Mouse (Mus musculus): ENCODE measurements around the gene Pigc. TPM values are rescaled to one million over a fixed set of nuclear protein-coding genes. Genes with fewer than 3 reads are reported as not detected.

The Pigc gene
- total and polyA plus RNA-seq, 3 experiments: 11.3 to 11.6 (median 11.5) TPM

DNA sequence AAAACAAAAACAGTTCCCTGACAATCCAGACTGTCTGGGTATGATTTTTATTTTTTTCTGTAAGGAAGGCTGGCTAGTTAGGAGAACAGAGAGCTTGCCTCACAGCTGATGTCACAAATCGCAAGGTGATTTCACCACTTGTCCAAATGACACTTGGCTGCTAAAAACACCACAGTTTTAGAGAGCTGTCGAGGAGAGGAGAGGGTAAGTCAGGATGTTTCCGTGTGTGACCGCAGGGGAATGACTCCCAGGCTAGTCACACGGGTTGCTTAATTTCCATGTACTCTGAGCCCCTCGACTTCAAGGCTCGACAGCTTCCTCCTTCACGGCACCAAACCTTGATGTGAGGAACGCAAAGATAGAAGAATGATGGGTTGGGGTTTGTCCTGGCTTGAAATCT lies 37.1 kb downstream of the Pigc start:
- no peak overlapping the region for H3K4me3 ChIP-seq
- no peak for TF ChIP-seq CTCF (IDR thresholded peaks at IDR 0.05)
- no peak for TF ChIP-seq POLR2A (IDR thresholded peaks at IDR 0.05; ENCODE audit: insufficient read depth, low read depth, low read length)
- TF ChIP-seq EP300 (IDR thresholded peaks at IDR 0.05; ENCODE audit: insufficient read depth, low read depth, low read length): no peak
- no peak overlapping the region for H3K9ac ChIP-seq (ENCODE audit: low read depth, low read length)
- 81% methylated on average over 9 of the region's 9 CpGs for WGBS
- H3K79me2 ChIP-seq (replicated peaks; ENCODE audit: control insufficient read depth, insufficient read depth, low read length): no peaks in the 10 kb centered on the region
- no peaks in the 10 kb centered on the region for H3K27me3 ChIP-seq (ENCODE audit: control insufficient read depth, insufficient read depth, low read length)
- H3K4me1 ChIP-seq (ENCODE audit: control insufficient read depth, insufficient read depth, low read length): peaks cover 8% of the 10 kb centered on the region
- peak overlapping the region; percentile 71; the same call in 1 of the 2 replicates for H3K27ac ChIP-seq
- DNase-seq: no peak
- H3K36me3 ChIP-seq (ENCODE audit: control insufficient read depth, insufficient read depth, low read length): no peaks in the 10 kb centered on the region
- intact Hi-C loops (cut with DNase I): loop anchor here (10.0 kb wide), 1 partner anchor 269 kb away; no protein-coding TSS in a partner anchor

DNA sequence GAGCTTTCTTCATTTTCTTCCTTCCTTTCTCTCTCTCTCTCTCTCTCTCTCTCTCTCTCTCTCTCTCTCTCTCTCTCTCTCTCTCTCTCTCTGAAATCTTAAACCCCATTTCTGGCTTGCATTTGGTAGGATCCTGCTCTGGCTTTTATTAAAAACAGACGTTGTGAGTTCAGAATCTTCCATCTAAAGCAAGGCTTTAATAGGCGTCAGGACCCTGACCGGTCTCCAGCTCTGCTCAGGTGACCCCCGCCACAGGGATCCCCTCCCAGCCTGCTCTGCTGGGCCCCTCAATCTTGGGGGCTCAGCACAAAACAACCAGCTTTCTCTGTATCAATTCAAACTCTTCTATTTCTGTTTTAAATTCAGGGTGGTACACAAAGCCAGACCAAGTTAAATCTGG lies 39.2 kb downstream of the Pigc start:
- no peak overlapping the region for H3K9ac ChIP-seq (ENCODE audit: low read depth, low read length)
- peaks cover 8% of the 10 kb centered on the region for H3K4me1 ChIP-seq (ENCODE audit: control insufficient read depth, insufficient read depth, low read length)
- no peaks in the 10 kb centered on the region for H3K27me3 ChIP-seq (ENCODE audit: control insufficient read depth, insufficient read depth, low read length)

GRCm38 (mm10) chr1:162008631-162009067 lies 39.7 kb downstream of the Pigc start:
- no peaks in the 10 kb centered on the region for H3K36me3 ChIP-seq (ENCODE audit: control insufficient read depth, insufficient read depth, low read length)
- H3K79me2 ChIP-seq (replicated peaks; ENCODE audit: control insufficient read depth, insufficient read depth, low read length): no peaks in the 10 kb centered on the region
- H3K9ac ChIP-seq (ENCODE audit: low read depth, low read length): no peak overlapping the region
- WGBS: 36% methylated on average over 8 of the region's 8 CpGs
- TF ChIP-seq POLR2A (IDR thresholded peaks at IDR 0.05; ENCODE audit: insufficient read depth, low read depth, low read length) (no peak), CTCF (IDR thresholded peaks at IDR 0.05) (no peak), EP300 (IDR thresholded peaks at IDR 0.05; ENCODE audit: insufficient read depth, low read depth, low read length) (no peak)
- no peaks in the 10 kb centered on the region for H3K27me3 ChIP-seq (ENCODE audit: control insufficient read depth, insufficient read depth, low read length)
- H3K4me3 ChIP-seq: no peak overlapping the region
- H3K4me1 ChIP-seq (ENCODE audit: control insufficient read depth, insufficient read depth, low read length): peaks cover 8% of the 10 kb centered on the region
- peak in 1 of 2 experiments; percentile 13 for DNase-seq
- intact Hi-C loops (cut with DNase I): loop anchor here (10.0 kb wide), 1 partner anchor 266 kb away; no protein-coding TSS in a partner anchor
- H3K27ac ChIP-seq: peak overlapping the region; percentile 28

More for the DNA sequence above, 39.2 kb downstream of the Pigc start:
- Histone ChIP-seq H3K4me3 (no peak overlapping the region), H3K36me3 (ENCODE audit: control insufficient read depth, insufficient read depth, low read length) (no peaks in the 10 kb centered on the region), H3K79me2 (replicated peaks; ENCODE audit: control insufficient read depth, insufficient read depth, low read length) (no peaks in the 10 kb centered on the region), H3K27ac (no peak overlapping the region; the same call in 1 of the 2 replicates)
- intact Hi-C loops (cut with DNase I): loop anchor here (10.0 kb wide), 1 partner anchor 267 kb away; no protein-coding TSS in a partner anchor
- TF ChIP-seq POLR2A (IDR thresholded peaks at IDR 0.05; ENCODE audit: insufficient read depth, low read depth, low read length) (no peak), CTCF (IDR thresholded peaks at IDR 0.05) (no peak), EP300 (IDR thresholded peaks at IDR 0.05; ENCODE audit: insufficient read depth, low read depth, low read length) (no peak)
- WGBS: 78% methylated on average over 4 of the region's 4 CpGs
- no peak for DNase-seq

- no peaks in the 10 kb centered on the region for H3K36me3 ChIP-seq (ENCODE audit: control insufficient read depth, insufficient read depth, low read length)
- no peak overlapping the region for H3K9ac ChIP-seq (ENCODE audit: low read depth, low read length)
- 74% methylated on average over 8 of the region's 8 CpGs for WGBS
- H3K27me3 ChIP-seq (ENCODE audit: control insufficient read depth, insufficient read depth, low read length): no peaks in the 10 kb centered on the region
- no peak overlapping the region for H3K27ac ChIP-seq
- TF ChIP-seq CTCF (IDR thresholded peaks at IDR 0.05) (no peak), POLR2A (IDR thresholded peaks at IDR 0.05; ENCODE audit: insufficient read depth, low read depth, low read length) (no peak), EP300 (IDR thresholded peaks at IDR 0.05; ENCODE audit: insufficient read depth, low read depth, low read length) (no peak)
- DNase-seq: no peak
- no peaks in the 10 kb centered on the region for H3K79me2 ChIP-seq (replicated peaks; ENCODE audit: control insufficient read depth, insufficient read depth, low read length)
- intact Hi-C loops (cut with DNase I): loop anchor here (10.0 kb wide), 1 partner anchor 266 kb away; no protein-coding TSS in a partner anchor
- no peak overlapping the region for H3K4me3 ChIP-seq
- H3K4me1 ChIP-seq (ENCODE audit: control insufficient read depth, insufficient read depth, low read length): peaks cover 6% of the 10 kb centered on the region
Measured at GRCm38 (mm10) chr1:162009086-162009485, 40.1 kb downstream of the Pigc start.

- no peaks in the 10 kb centered on the region for H3K27me3 ChIP-seq (ENCODE audit: control insufficient read depth, insufficient read depth, low read length)
- no peak for TF ChIP-seq POLR2A (IDR thresholded peaks at IDR 0.05; ENCODE audit: insufficient read depth, low read depth, low read length)
- no peak for TF ChIP-seq EP300 (IDR thresholded peaks at IDR 0.05; ENCODE audit: insufficient read depth, low read depth, low read length)
- TF ChIP-seq CTCF (IDR thresholded peaks at IDR 0.05): no peak
- no peaks in the 10 kb centered on the region for H3K79me2 ChIP-seq (replicated peaks; ENCODE audit: control insufficient read depth, insufficient read depth, low read length)
- intact Hi-C loops (cut with DNase I): no loop called here
- no peaks in the 10 kb centered on the region for H3K36me3 ChIP-seq (ENCODE audit: control insufficient read depth, insufficient read depth, low read length)
- no peaks in the 10 kb centered on the region; the same call in 1 of the 2 replicates for H3K4me1 ChIP-seq (ENCODE audit: control insufficient read depth, insufficient read depth, low read length)
- H3K9ac ChIP-seq (ENCODE audit: low read depth, low read length): no peak overlapping the region
- H3K27ac ChIP-seq: no peak overlapping the region
- 42% methylated on average over 16 of the region's 16 CpGs for WGBS
- no peak for DNase-seq
- no peak overlapping the region for H3K4me3 ChIP-seq
Measured at GRCm38 (mm10) chr1:162011523-162012245, 42.7 kb downstream of the Pigc start.

DNA sequence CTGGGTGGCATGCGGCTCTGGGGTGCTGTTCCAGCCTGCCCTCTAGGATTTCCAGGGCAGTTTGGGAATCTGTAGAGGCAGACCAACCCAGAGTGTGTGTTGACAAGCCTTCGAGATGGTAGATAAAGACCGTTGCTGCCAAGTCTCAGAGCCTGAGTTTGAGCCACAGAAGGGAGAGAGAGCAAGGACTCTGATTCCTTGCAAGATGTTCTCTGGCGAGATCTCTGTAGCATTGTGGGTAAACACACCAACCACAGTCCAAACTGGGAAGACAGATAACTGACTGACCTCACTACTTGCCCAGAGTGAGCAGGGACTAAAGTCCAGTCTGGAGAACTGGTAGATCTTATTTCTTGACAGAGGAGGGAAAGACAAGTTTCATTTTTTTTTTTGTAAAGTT lies 44.6 kb downstream of the Pigc start:
- no peak overlapping the region for H3K27ac ChIP-seq
- TF ChIP-seq CTCF (IDR thresholded peaks at IDR 0.05) (no peak), POLR2A (IDR thresholded peaks at IDR 0.05; ENCODE audit: insufficient read depth, low read depth, low read length) (no peak), EP300 (IDR thresholded peaks at IDR 0.05; ENCODE audit: insufficient read depth, low read depth, low read length) (no peak)
- H3K79me2 ChIP-seq (replicated peaks; ENCODE audit: control insufficient read depth, insufficient read depth, low read length): no peaks in the 10 kb centered on the region
- H3K4me1 ChIP-seq (ENCODE audit: control insufficient read depth, insufficient read depth, low read length): no peaks in the 10 kb centered on the region; the same call in 1 of the 2 replicates
- no peaks in the 10 kb centered on the region for H3K27me3 ChIP-seq (ENCODE audit: control insufficient read depth, insufficient read depth, low read length)
- intact Hi-C loops (cut with DNase I): no loop called here
- 38% methylated on average over 4 of the region's 4 CpGs for WGBS
- no peaks in the 10 kb centered on the region; the same call in 1 of the 2 replicates for H3K36me3 ChIP-seq (ENCODE audit: control insufficient read depth, insufficient read depth, low read length)
- no peak for DNase-seq
- H3K9ac ChIP-seq (ENCODE audit: low read depth, low read length): no peak overlapping the region
- no peak overlapping the region for H3K4me3 ChIP-seq

Data from heart, adult 2 months (tissue).